Mouse (Mus musculus): ENCODE measurements around the gene Dctn5.
"Not testable (repeated sequence)": the region's sequence is repeated elsewhere in the genome, so short reads cannot be mapped to it uniquely, and the experiment has no call there.

The Dctn5 gene

GRCm38 (mm10) chr7:122132497-122133337 lies at the start of gene Dctn5, which contains the start of gene Palb2:
TSS of gene Dctn5 (plus strand) at chr7:122133041.
TSS of gene Palb2 (minus strand) at chr7:122132985.
- DNase-seq = peak; percentile 96 to 97

GRCm38 (mm10) chr7:122087195-122087982 lies 45.5 kb upstream of the Dctn5 start:
- DNase-seq = peak; percentile 61 to 62

- DNase-seq = peak; percentile 23 to 32
Measured at GRCm38 (mm10) chr7:122094564-122095330, 38.1 kb upstream of the Dctn5 start.

- DNase-seq = no peak
Measured at GRCm38 (mm10) chr7:122098009-122098408, 34.8 kb upstream of the Dctn5 start.

GRCm38 (mm10) chr7:122099222-122099621 lies 33.6 kb upstream of the Dctn5 start:
- peak; percentile 66 to 69 for DNase-seq

GRCm38 (mm10) chr7:122101014-122101746 lies 31.7 kb upstream of the Dctn5 start:
- DNase-seq = not testable (repeated sequence)

- DNase-seq = peak; percentile 85 to 89
Measured at GRCm38 (mm10) chr7:122101747-122102244, 31.0 kb upstream of the Dctn5 start, which contains the start of gene Ndufab1. TSS of gene Ndufab1 (minus strand) at chr7:122101886.

- DNase-seq = no peak
Measured at GRCm38 (mm10) chr7:122108206-122108605, 24.6 kb upstream of the Dctn5 start.

GRCm38 (mm10) chr7:122123518-122123917 lies 9.3 kb upstream of the Dctn5 start:
- no peak for DNase-seq

GRCm38 (mm10) chr7:122125636-122126035 lies 7.2 kb upstream of the Dctn5 start:
- DNase-seq = no peak

- no peak for DNase-seq
Measured at GRCm38 (mm10) chr7:122126946-122127345, 5.9 kb upstream of the Dctn5 start.

- DNase-seq = no peak
Measured at GRCm38 (mm10) chr7:122131834-122132233, 1.0 kb upstream of the Dctn5 start.

GRCm38 (mm10) chr7:122133338-122133625 lies 441 bp downstream of the Dctn5 start:
- DNase-seq = no peak

GRCm38 (mm10) chr7:122135070-122135469 lies 2.2 kb downstream of the Dctn5 start:
- peak; percentile 58 to 61 for DNase-seq

GRCm38 (mm10) chr7:122137071-122137470 lies 4.2 kb downstream of the Dctn5 start:
- no peak for DNase-seq

- no peak for DNase-seq
Measured at GRCm38 (mm10) chr7:122138190-122138589, 5.3 kb downstream of the Dctn5 start.

- DNase-seq = no peak
Measured at GRCm38 (mm10) chr7:122140991-122141390, 8.2 kb downstream of the Dctn5 start.

- no peak for DNase-seq
Measured at GRCm38 (mm10) chr7:122152473-122152872, 19.6 kb downstream of the Dctn5 start.

GRCm38 (mm10) chr7:122158488-122158887 lies 25.6 kb downstream of the Dctn5 start:
- no peak for DNase-seq

- DNase-seq = peak; percentile 63 to 65
Measured at GRCm38 (mm10) chr7:122158915-122159902, 26.4 kb downstream of the Dctn5 start, which contains the start of gene Plk1. TSS of gene Plk1 (plus strand) at chr7:122159439.

- no peak for DNase-seq
Measured at GRCm38 (mm10) chr7:122160037-122160436, 27.2 kb downstream of the Dctn5 start.
